Comparison of ENCODE assay signal across 8 mouse cellular contexts in genomic region chr13:25115971-25116370, GRCm38 (mm10).
DNase-seq lines count a peak whose midpoint lies in the region; ATAC-seq and TF ChIP-seq lines count a peak whose summit lies in the region.

No protein-coding gene starts in this region.

- in situ Hi-C loops in Patski (cut with MboI; ENCODE audit: low pct_unique_long_range_greater_than_20kb), result loop anchor here (5.0 to 10.0 kb wide), 2 partner anchors 91 to 179 kb away; partner anchors contain the start of genes Aldh5a1 and Mrs2

- no peaks in the 10 kb centered on the region for H3K9me3 ChIP-seq in heart, embryonic 10.5 days
- no peaks in the 10 kb centered on the region for H3K9me3 ChIP-seq in kidney, embryonic 15.5 days (replicated peaks)
- H3K9me3 ChIP-seq in neural tube, embryonic 15.5 days (replicated peaks), result no peaks in the 10 kb centered on the region

- no peaks in the 10 kb centered on the region for H3K4me1 ChIP-seq in heart, embryonic 10.5 days
- H3K4me1 ChIP-seq in kidney, embryonic 15.5 days, result peaks cover 16% of the 10 kb centered on the region
- no peaks in the 10 kb centered on the region; the same call in 1 of the 2 replicates for H3K4me1 ChIP-seq in lung, adult 2 months (ENCODE audit: control insufficient read depth, insufficient read depth, low read length)
- peaks cover 9% of the 10 kb centered on the region for H3K4me1 ChIP-seq in neural tube, embryonic 15.5 days

- H3K27me3 ChIP-seq in Patski, result no peaks in the 10 kb centered on the region
- no peaks in the 10 kb centered on the region for H3K27me3 ChIP-seq in heart, embryonic 10.5 days (ENCODE audit: insufficient read depth, poor library complexity, severe bottlenecking)
- no peaks in the 10 kb centered on the region for H3K27me3 ChIP-seq in kidney, embryonic 15.5 days
- no peaks in the 10 kb centered on the region for H3K27me3 ChIP-seq in neural tube, embryonic 15.5 days (replicated peaks)

- peak overlapping the region; percentile 62 for H3K4me3 ChIP-seq in heart, embryonic 10.5 days
- peak overlapping the region; percentile 43 for H3K4me3 ChIP-seq in kidney, embryonic 15.5 days (replicated peaks)
- H3K4me3 ChIP-seq in lung, adult 2 months (replicated peaks; ENCODE audit: extremely low read depth, low read depth, low read length), result peak overlapping the region; percentile 27
- H3K4me3 ChIP-seq in neural tube, embryonic 15.5 days (replicated peaks), result peak overlapping the region; percentile 40

- POLR2A ChIA-PET in Patski (lab: Charles Lee), result interaction anchor here (0.7 to 2.0 kb wide), 8 partner anchors 8 to 96 kb away, joined by 3 to 18 read pairs (median 5); partner anchors contain the start of genes Dcdc2a and Mrs2

- peak overlapping the region; percentile 29; the same call in 1 of the 2 replicates for H3K9ac ChIP-seq in kidney, embryonic 15.5 days
- peak overlapping the region; percentile 42 for H3K9ac ChIP-seq in neural tube, embryonic 15.5 days (replicated peaks)

- 4% methylated on average over 11 of the region's 11 CpGs for WGBS in heart, embryonic 10.5 days
- 2% methylated on average over 11 of the region's 11 CpGs for WGBS in kidney, embryonic 15.5 days
- WGBS in lung, adult 2 months, result under 1% methylated on average over 11 of the region's 11 CpGs
- WGBS in neural tube, embryonic 15.5 days, result 2% methylated on average over 11 of the region's 11 CpGs

- no peak for TF ChIP-seq POLR2A in lung, adult 2 months (IDR thresholded peaks at IDR 0.05; ENCODE audit: borderline replicate concordance, extremely low read depth, low read depth, low read length)

- CTCF ChIA-PET in Patski (lab: Charles Lee), result interaction anchor here (0.8 to 2.5 kb wide), 15 partner anchors 25 to 177 kb away, joined by 3 to 15 read pairs (median 4); partner anchors contain the start of genes Dcdc2a and Mrs2

- peak; percentile 86 for TF ChIP-seq CTCF in Patski (IDR thresholded peaks at IDR 0.05)
- TF ChIP-seq CTCF in lung, adult 2 months (IDR thresholded peaks at IDR 0.05; ENCODE audit: insufficient read depth, low read length), result peak; percentile 89

- no peaks in the 10 kb centered on the region for H3K36me3 ChIP-seq in heart, embryonic 10.5 days
- H3K36me3 ChIP-seq in kidney, embryonic 15.5 days, result no peaks in the 10 kb centered on the region
- no peaks in the 10 kb centered on the region for H3K36me3 ChIP-seq in neural tube, embryonic 15.5 days

- peak overlapping the region; percentile 83 for H3K27ac ChIP-seq in heart, embryonic 10.5 days
- peak overlapping the region; percentile 79 for H3K27ac ChIP-seq in kidney, embryonic 15.5 days
- H3K27ac ChIP-seq in neural tube, embryonic 15.5 days (replicated peaks), result no peak overlapping the region

- ATAC-seq in frontal cortex, adult (ENCODE audit: low TSS enrichment), result peak; percentile 56
- ATAC-seq in Patski, result peak; percentile 45
- ATAC-seq in kidney, embryonic 15.5 days (replicated peaks; ENCODE audit: low FRiP score), result peak; percentile 62; the same call in 1 of the 2 replicates
- peak; percentile 79; the same call in 1 of the 2 replicates for ATAC-seq in neural tube, embryonic 15.5 days (ENCODE audit: low FRiP score)

- peak overlapping the region; percentile 70 for H3K4me2 ChIP-seq in kidney, embryonic 15.5 days
- H3K4me2 ChIP-seq in neural tube, embryonic 15.5 days, result peak overlapping the region; percentile 71

- DNase-seq in frontal cortex, postnatal 25 days (ENCODE audit: low spot score in 2 of 2), result no peak
- DNase-seq in Patski (ENCODE audit: low read depth, low spot score), result peak; percentile 17
- peak; percentile 64 to 77 for DNase-seq in cerebellum, postnatal 10 days
- no peak for DNase-seq in heart, embryonic 10.5 days (ENCODE audit: low spot score)
- DNase-seq in lung, adult 2 months, result no peak

Comparison
In these comparisons a context has a peak if more than half of its experiments do, and no peak if none do; other contexts are left out.
1. DNase-seq: peak in Patski (single experiment) and cerebellum, postnatal 10 days (2 of 2); none in frontal cortex, postnatal 25 days (0 of 2), heart, embryonic 10.5 days (single experiment) and lung, adult 2 months (single experiment).
2. Peak in every context shown above with its lines, with median percentiles within 50 percentile points of each other: ATAC-seq and H3K4me3 ChIP-seq.